Mouse (Mus musculus): Measurements from ENCODE around the gene Gm10643. TPM values are rescaled to one million over a fixed set of nuclear protein-coding genes. Genes with fewer than 3 reads are reported as not detected.

Gm10643 gene
- polyA plus RNA-seq (2012; rRNA removed): 2.5 and 2.7 TPM in 2 replicates

GRCm38 (mm10) chr8:84065037-84065436 is at the start of gene Gm10643:
TSS of gene Gm10643 (minus strand) at chr8:84065137.

DNA sequence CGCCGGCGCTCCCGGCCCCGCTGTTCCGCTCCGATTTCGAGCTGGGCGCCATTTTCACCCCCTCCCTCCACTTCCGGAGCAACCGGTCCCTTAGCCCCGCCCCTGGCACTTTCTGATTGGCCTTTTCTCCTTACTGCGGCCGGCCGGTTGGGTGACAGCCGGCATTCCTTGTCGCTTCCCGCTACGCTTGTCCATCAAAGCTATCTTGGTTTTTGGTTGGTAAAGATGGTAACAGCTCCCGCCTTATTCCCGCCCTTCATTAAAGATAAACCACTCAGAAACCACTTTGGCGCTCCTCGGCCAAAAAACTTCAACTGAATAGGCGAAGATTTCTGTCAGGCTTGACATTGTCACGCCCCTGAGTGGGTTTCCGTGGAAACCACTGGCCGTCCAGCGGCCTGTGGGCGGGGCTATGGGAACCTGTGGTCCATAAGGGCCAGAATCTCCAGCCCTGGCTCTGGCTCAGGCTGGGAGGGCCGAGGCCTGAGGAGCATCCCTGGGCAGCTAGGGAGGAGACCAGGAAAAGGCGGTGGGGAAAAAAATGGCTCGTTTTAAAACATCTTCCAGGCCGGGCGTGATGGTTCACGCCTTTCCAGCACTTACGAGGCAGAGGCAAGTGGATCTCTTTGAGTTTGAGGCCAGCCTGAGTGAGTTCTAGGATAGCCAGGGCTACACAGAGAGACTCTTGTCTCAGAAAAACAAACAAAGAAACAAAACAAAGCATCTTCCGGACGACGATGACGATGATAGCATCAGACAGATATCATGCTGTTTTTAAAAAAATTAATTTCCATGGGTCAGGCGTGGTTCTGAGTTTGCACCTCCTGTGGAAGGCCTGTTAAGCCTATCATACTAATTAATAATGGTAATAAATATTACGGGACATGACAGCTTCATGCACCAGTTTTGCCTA is 40.0 kb upstream of the Gm10643 start, which contains the start of gene Dcaf15:
TSS of gene Dcaf15 (minus strand) at position 72 of the 913 bp plus-strand sequence.

GRCm38 (mm10) chr8:84066291-84066930 is 1.5 kb upstream of the Gm10643 start, which contains the start of gene Rfx1:
TSS of gene Rfx1 (plus strand) at chr8:84066834.

GRCm38 (mm10) chr8:84044900-84045299 is 20.0 kb downstream of the Gm10643 start, which contains the start of gene Rln3:
TSS of gene Rln3 (minus strand) at chr8:84045000.

DNA sequence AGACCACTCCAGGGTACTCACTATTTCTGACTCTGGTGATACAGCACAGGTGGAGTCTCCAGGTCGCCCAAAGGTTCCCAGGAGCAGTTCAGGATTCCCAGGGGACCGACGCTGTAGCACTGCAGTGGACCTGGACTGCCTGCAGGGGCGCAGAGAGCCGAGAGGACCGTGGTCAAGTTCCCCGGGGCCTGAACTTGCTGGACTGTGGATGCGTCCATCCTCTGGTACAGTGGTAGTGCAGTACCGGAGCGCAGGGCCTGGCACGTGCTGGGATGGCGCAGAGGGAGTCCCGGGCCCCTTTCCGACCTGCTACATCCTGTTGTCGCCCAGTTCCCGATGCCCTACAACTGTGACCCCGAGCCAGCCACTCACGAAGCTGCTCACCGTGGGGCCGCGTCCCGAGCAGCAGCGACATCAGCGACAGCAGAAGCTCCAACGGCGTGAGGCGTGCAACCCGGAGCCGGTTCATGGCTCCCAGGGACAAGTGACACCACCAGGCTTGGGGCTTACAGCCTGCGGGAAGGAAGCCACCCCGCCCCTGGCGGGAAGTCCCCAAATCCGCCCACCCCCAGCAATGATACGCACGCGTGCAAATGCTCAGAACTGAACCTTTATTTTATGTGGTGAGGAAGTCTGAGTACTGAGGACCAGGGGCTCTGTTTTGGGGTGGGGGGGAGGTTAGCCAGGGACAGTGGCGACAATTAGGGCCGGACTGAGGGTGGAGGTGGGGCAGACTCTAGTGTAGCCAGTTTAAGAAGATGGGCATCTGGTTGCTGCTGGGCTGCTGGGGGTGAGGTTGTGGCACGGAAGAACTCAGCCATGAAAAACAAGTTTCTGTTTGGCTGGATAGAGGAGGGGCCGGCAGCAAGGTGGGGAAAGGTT is 22.6 kb downstream of the Gm10643 start, which contains the start of gene Il27ra:
TSS of gene Il27ra (minus strand) at position 524 of the 882 bp plus-strand sequence.

GRCm38 (mm10) chr8:84021096-84021495 is 43.8 kb downstream of the Gm10643 start, which contains the start of gene Palm3:
TSS of gene Palm3 (plus strand) at chr8:84021471.

Other genes with a start within 250 kb of the Gm10643 start
- 92.0 and 127 TPM in 2 replicates for gene Adgrl1, start 165.0 kb downstream of the Gm10643 start, polyA plus RNA-seq (2012; rRNA removed)
- 0.47 and 0.55 TPM in 2 replicates for gene Gm10644, start 109.9 kb downstream of the Gm10643 start, polyA plus RNA-seq (2012; rRNA removed)
- gene Asf1b, start 109.6 kb downstream of the Gm10643 start, polyA plus RNA-seq (2012; rRNA removed): 66.3 and 80.1 TPM in 2 replicates
- 85.5 and 107 TPM in 2 replicates for gene Prkaca, start 92.1 kb downstream of the Gm10643 start, polyA plus RNA-seq (2012; rRNA removed)
- gene Samd1, start 67.5 kb downstream of the Gm10643 start, polyA plus RNA-seq (2012; rRNA removed): 74.9 and 84.6 TPM in 2 replicates
- gene 1700067K01Rik, start 63.6 kb downstream of the Gm10643 start, polyA plus RNA-seq (2012; rRNA removed): 0.81 and 1.1 TPM in 2 replicates
- 0.10 and 0.12 TPM in 2 replicates for gene 2210011C24Rik, start 53.0 kb downstream of the Gm10643 start, polyA plus RNA-seq (2012; rRNA removed)
- gene Palm3, start 43.7 kb downstream of the Gm10643 start, polyA plus RNA-seq (2012; rRNA removed): 6.2 and 10.8 TPM in 2 replicates
- gene Il27ra, start 22.5 kb downstream of the Gm10643 start, polyA plus RNA-seq (2012; rRNA removed): 0.37 and 0.45 TPM in 2 replicates
- gene Rln3, start 20.1 kb downstream of the Gm10643 start, polyA plus RNA-seq (2012; rRNA removed): not detected in 2 replicates
- gene Rfx1, start 1.7 kb upstream of the Gm10643 start, polyA plus RNA-seq (2012; rRNA removed): 20.2 and 26.5 TPM in 2 replicates
- 65.4 and 90.4 TPM in 2 replicates for gene Dcaf15, start 39.6 kb upstream of the Gm10643 start, polyA plus RNA-seq (2012; rRNA removed)
- 0.07 and 0.32 TPM in 2 replicates for gene Podnl1, start 60.9 kb upstream of the Gm10643 start, polyA plus RNA-seq (2012; rRNA removed)
- 16.2 and 18.8 TPM in 2 replicates for gene Cc2d1a, start 82.8 kb upstream of the Gm10643 start, polyA plus RNA-seq (2012; rRNA removed)
- gene 4930432K21Rik, start 82.9 kb upstream of the Gm10643 start, polyA plus RNA-seq (2012; rRNA removed): 1.4 and 1.6 TPM in 2 replicates
- 4.6 and 7.7 TPM in 2 replicates for gene Nanos3, start 120.1 kb upstream of the Gm10643 start, polyA plus RNA-seq (2012; rRNA removed)
- gene Zswim4, start 171.9 kb upstream of the Gm10643 start, polyA plus RNA-seq (2012; rRNA removed): 39.1 and 41.8 TPM in 2 replicates
- gene D8Ertd738e, start 184.6 kb upstream of the Gm10643 start, polyA plus RNA-seq (2012; rRNA removed): 241 and 402 TPM in 2 replicates
- 38.0 and 61.4 TPM in 2 replicates for gene Mri1, start 192.2 kb upstream of the Gm10643 start, polyA plus RNA-seq (2012; rRNA removed)
- 27.5 and 38.7 TPM in 2 replicates for gene Ccdc130, start 205.2 kb upstream of the Gm10643 start, polyA plus RNA-seq (2012; rRNA removed)

Measured in central nervous system, embryonic 11.5 days (tissue).